Mouse (Mus musculus) C2C12 (cell line): ENCODE measurements around the gene Stk10. TPM values are rescaled to one million over a fixed set of nuclear protein-coding genes. Genes with fewer than 3 reads are reported as not detected.

ENCODE experiments used
- H3K27me3 ChIP-seq: one replicate; pipeline ENCODE4 v1.6.1; 2011; ENCODE audit not compliant: control insufficient read depth, insufficient read depth, insufficient read length
- H3K36me3 ChIP-seq: one replicate; pipeline ENCODE4 v1.6.1; 2011; ENCODE audit not compliant: control insufficient read depth, insufficient read depth
- H3K4me3 ChIP-seq: one replicate; pipeline ENCODE4 v1.5.1; 2011; ENCODE audit warnings: mild to moderate bottlenecking, control low read depth; ENCODE audit not compliant: poor library complexity, insufficient read depth, severe bottlenecking
- H3K79me2 ChIP-seq: one replicate; pipeline ENCODE4 v1.6.1; 2011; ENCODE audit not compliant: control insufficient read depth, insufficient read depth
- H3K79me3 ChIP-seq: one replicate; pipeline ENCODE4 v1.6.1; 2011; ENCODE audit warnings: low read depth, control low read depth
- H3ac ChIP-seq: one replicate; pipeline ENCODE3; 2011; ENCODE audit warnings: low read depth; ENCODE audit not compliant: control insufficient read depth, insufficient read length
- CEBPB ChIP-seq: IDR thresholded peaks from one replicate; pipeline ENCODE4 v1.6.1; 2011; ENCODE audit warnings: low read depth, mild to moderate bottlenecking, control low read depth, moderate library complexity
- CTCF ChIP-seq: IDR thresholded peaks from one replicate; pipeline ENCODE4 v1.5.1; 2011; ENCODE audit not compliant: control insufficient read depth, insufficient read depth, insufficient read length
- FOSL1 ChIP-seq: IDR thresholded peaks from one replicate; pipeline ENCODE4 v1.8.0; 2011; ENCODE audit warnings: mild to moderate bottlenecking, low read length; ENCODE audit not compliant: poor library complexity, insufficient read depth, severe bottlenecking
- MAX ChIP-seq: IDR thresholded peaks from one replicate; pipeline ENCODE4 v1.6.1; 2011; ENCODE audit warnings: mild to moderate bottlenecking, control low read depth
- MYOD1 ChIP-seq: IDR thresholded peaks from one replicate; pipeline ENCODE4 v1.6.1; 2011; ENCODE audit warnings: low read depth; ENCODE audit not compliant: control insufficient read depth, insufficient read length
- MYOG ChIP-seq: IDR thresholded peaks from one replicate; pipeline ENCODE4 v1.6.1; 2011; ENCODE audit not compliant: control insufficient read depth, insufficient read length; ENCODE audit errors: extremely low read depth
- USF1 ChIP-seq: IDR thresholded peaks from one replicate; pipeline ENCODE4 v1.6.1; 2011; ENCODE audit warnings: low read depth, mild to moderate bottlenecking, control low read depth, moderate library complexity
- polyA plus RNA-seq: library from polyadenylated mRNA; unstranded; fragments of >200 nt; fragmentation: generic; extraction: Trizol; gene quantifications from one replicate; pipeline ENCODE4 v1.2.1, GENCODE M21; 2012; ENCODE audit warnings: missing spikeins

The Stk10 gene
- polyA plus RNA-seq, 1 experiment: 8.2 TPM

GRCm38 (mm10) chr11:32542687-32543411 is 9.7 kb downstream of the Stk10 start:
- H3K79me2 ChIP-seq: peaks cover 86% of the 10 kb centered on the region
- no peak for TF ChIP-seq USF1
- TF ChIP-seq FOSL1: no peak
- TF ChIP-seq MAX: no peak
- no peak for TF ChIP-seq CEBPB
- no peak for TF ChIP-seq MYOD1
- no peak for TF ChIP-seq CTCF
- no peak for TF ChIP-seq MYOG
- H3K4me3 ChIP-seq: no peak overlapping the region
- H3ac ChIP-seq: no peak overlapping the region
- peaks cover 40% of the 10 kb centered on the region for H3K79me3 ChIP-seq
- H3K36me3 ChIP-seq: peaks cover 8% of the 10 kb centered on the region
- H3K27me3 ChIP-seq: no peaks in the 10 kb centered on the region

GRCm38 (mm10) chr11:32544041-32544440 is 10.9 kb downstream of the Stk10 start:
- peaks cover 80% of the 10 kb centered on the region for H3K79me2 ChIP-seq
- no peak overlapping the region for H3ac ChIP-seq
- H3K36me3 ChIP-seq: peaks cover 8% of the 10 kb centered on the region
- H3K79me3 ChIP-seq: peaks cover 29% of the 10 kb centered on the region
- no peak for TF ChIP-seq CEBPB
- TF ChIP-seq MAX: no peak
- TF ChIP-seq MYOG: no peak
- H3K4me3 ChIP-seq: no peak overlapping the region
- H3K27me3 ChIP-seq: no peaks in the 10 kb centered on the region

GRCm38 (mm10) chr11:32544497-32544896 is 11.4 kb downstream of the Stk10 start:
- Histone ChIP-seq H3K4me3 (no peak overlapping the region), H3K36me3 (peaks cover 8% of the 10 kb centered on the region), H3K79me2 (peaks cover 76% of the 10 kb centered on the region), H3K79me3 (peaks cover 25% of the 10 kb centered on the region), H3ac (no peak overlapping the region), H3K27me3 (no peaks in the 10 kb centered on the region)
- TF ChIP-seq CTCF (no peak), USF1 (no peak), MAX (no peak), FOSL1 (no peak), MYOD1 (no peak), MYOG (no peak), CEBPB (no peak)

- Histone ChIP-seq H3K36me3 (peaks cover 8% of the 10 kb centered on the region), H3ac (no peak overlapping the region), H3K79me2 (peaks cover 67% of the 10 kb centered on the region), H3K27me3 (no peaks in the 10 kb centered on the region), H3K79me3 (peaks cover 17% of the 10 kb centered on the region), H3K4me3 (no peak overlapping the region)
- no peak for TF ChIP-seq USF1
- no peak for TF ChIP-seq CTCF
- TF ChIP-seq FOSL1: no peak
- no peak for TF ChIP-seq MYOG
- no peak for TF ChIP-seq MYOD1
- TF ChIP-seq CEBPB: no peak
- TF ChIP-seq MAX: no peak
These were observed 12.5 kb downstream of the Stk10 start for GRCm38 (mm10) chr11:32545605-32546004.

GRCm38 (mm10) chr11:32546483-32546882 is 13.4 kb downstream of the Stk10 start:
- Histone ChIP-seq H3K27me3 (no peaks in the 10 kb centered on the region), H3K79me3 (peaks cover 12% of the 10 kb centered on the region), H3ac (no peak overlapping the region), H3K4me3 (no peak overlapping the region), H3K79me2 (peaks cover 67% of the 10 kb centered on the region), H3K36me3 (peaks cover 8% of the 10 kb centered on the region)
- TF ChIP-seq CEBPB (no peak), MYOG (no peak), CTCF (no peak), FOSL1 (no peak), MYOD1 (no peak)

GRCm38 (mm10) chr11:32547391-32547947 is 14.4 kb downstream of the Stk10 start:
- Histone ChIP-seq H3K79me3 (peaks cover 12% of the 10 kb centered on the region), H3K79me2 (peaks cover 67% of the 10 kb centered on the region), H3K27me3 (no peaks in the 10 kb centered on the region), H3K4me3 (no peak overlapping the region), H3ac (no peak overlapping the region), H3K36me3 (peaks cover 8% of the 10 kb centered on the region)
- TF ChIP-seq MYOD1 (no peak), CTCF (no peak), CEBPB (no peak), MAX (no peak), MYOG (no peak), FOSL1 (no peak), USF1 (no peak)
